Mouse (Mus musculus) gastrocnemius, postnatal 10 days (tissue): Measurements from ENCODE around the gene Fgfr1op2. TPM values are rescaled to one million over a fixed set of nuclear protein-coding genes. Genes with fewer than 3 reads are reported as not detected.

Experiments
- DNase-seq: peaks from one replicate; pipeline ENCODE4 v3.0.0; 2021; ENCODE audit warnings: mixed read lengths
- total RNA-seq, 2 experiments: library from RNA; stranded (reverse); gene quantifications; 2 replicates each; pipeline ENCODE4 v1.2.3; 2021

Fgfr1op2 gene
- total RNA-seq, 2 experiments from 2014 or later = 49.6 to 50.3 TPM

DNA sequence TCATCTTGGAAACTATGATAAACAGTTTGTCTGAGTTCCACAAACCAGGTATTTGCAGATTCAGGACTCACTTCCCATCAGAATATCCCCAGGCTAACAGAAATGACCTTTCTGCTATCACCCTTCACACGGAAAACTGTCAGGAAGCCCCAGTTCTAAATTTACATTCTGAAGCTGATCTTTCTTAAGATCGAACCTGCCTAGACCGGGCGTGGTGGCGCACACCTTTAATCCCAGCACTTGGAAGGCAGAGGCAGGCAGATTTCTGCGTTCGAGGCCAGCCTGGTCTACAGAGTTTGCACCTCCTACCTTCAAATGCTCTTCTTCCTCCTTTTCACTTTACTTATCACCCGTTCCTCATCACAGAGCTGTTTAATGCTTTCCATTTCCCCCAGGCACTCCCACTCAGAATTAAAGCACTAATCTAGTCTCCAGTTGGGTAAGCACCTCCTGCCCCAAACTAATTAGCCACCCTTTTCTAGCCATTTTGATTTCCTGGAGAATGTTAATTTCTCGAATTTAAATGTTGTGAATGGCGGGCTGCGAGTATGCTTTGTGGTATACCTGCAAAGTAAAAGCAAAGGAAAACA, 64.7 kb downstream of the Fgfr1op2 start:
- DNase-seq = no peak

DNA sequence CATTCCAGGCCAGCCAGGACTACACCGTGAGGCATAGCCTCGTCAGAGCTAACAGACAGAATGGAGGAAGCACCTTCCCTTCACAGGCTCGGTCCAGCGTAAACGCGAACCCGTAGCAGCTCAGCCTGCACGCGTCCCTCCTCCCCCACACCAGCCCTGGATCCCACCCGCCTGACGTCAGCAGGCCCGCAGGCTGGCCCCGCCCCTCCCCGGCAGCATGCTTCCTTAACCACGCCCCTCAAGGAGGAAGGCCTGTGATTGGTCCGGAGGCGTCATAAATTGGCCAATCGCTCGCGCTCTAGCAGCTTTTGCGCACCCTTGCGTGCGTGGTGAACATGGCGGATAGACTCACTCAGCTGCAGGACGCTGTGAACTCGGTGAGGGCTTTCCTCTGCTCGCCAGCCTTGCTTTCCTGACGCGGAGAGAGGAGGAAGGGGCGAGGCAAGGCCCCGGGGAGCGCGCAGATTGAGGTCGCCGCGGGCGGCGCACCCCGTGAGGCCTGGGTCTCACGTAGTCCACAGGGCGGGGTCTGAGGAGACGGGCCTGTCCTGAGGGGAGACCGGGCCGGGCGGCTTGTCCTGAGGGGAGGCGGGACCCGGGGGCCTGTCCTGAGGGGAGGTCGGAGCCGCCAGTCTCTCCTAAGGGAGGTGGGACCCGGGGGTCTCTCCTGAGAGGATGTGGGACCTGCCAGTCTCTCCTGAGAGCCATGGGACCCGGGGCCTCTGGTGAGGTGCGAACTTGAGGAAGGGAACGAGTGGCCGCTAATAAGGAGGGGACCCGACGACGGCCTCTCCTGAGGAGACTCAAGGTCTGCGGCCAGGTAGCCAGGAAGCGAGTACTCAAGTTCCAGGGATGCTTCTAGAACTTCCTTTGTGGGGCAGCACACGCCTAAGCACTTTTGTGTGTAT, 65.5 kb downstream of the Fgfr1op2 start, which contains the start of the genes Med21 and Tm7sf3:
TSS of gene Med21 (plus strand) at position 272 of the 908 bp plus-strand sequence.
TSS of gene Tm7sf3 (minus strand) at position 549 of the 908 bp plus-strand sequence.
- peak; percentile 98 for DNase-seq

DNA sequence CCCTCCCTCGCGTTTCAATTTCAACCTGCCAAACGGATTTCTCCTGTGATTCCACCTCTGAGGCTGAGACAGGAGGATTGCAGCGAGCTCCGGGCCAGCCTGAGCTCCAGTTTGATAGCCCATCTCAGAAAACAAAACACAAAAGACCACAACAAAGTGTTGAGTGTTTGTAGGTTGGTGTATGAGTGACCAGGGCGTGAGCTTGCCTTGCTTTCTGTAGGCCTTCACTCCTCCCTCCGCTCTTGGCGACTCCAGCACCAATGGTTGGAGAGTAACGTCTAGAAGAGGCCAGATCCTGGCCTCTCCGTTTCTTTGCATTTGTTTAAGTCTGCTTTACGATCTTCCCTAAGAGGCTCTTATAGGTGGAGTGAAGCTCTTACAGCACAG, 66.2 kb downstream of the Fgfr1op2 start:
- no peak for DNase-seq

Other genes with a start within 250 kb of the Fgfr1op2 start
- gene Itpr2, start 75.0 kb upstream of the Fgfr1op2 start, total RNA-seq = 10 to 100 TPM in 1 of 2 experiments, 1 to 10 TPM in 1; 9.9 to 13.5 TPM
- 10 to 100 TPM; 16.0 to 19.3 TPM for gene Ints13, start 632 bp downstream of the Fgfr1op2 start, total RNA-seq
- 10 to 100 TPM; 46.3 to 52.4 TPM for gene Med21, start 65.3 kb downstream of the Fgfr1op2 start, total RNA-seq
- gene Tm7sf3, start 65.6 kb downstream of the Fgfr1op2 start, total RNA-seq = 10 to 100 TPM; 19.6 to 22.7 TPM
- 1 to 10 TPM; 8.3 to 9.5 TPM for gene Stk38l, start 147.8 kb downstream of the Fgfr1op2 start, total RNA-seq
- gene Arntl2, start 218.9 kb downstream of the Fgfr1op2 start, total RNA-seq = 1 to 10 TPM in 1 of 2 experiments, under 1 TPM in 1; 0.68 to 1.5 TPM